Mouse (Mus musculus) stomach, embryonic 14.5 days (tissue): ENCODE measurements around the gene Hmgxb4. TPM values are rescaled to one million over a fixed set of nuclear protein-coding genes. Genes with fewer than 3 reads are reported as not detected.
"Not testable (repeated sequence)": the region's sequence is repeated elsewhere in the genome, so short reads cannot be mapped to it uniquely, and the experiment has no call there.

Source experiments
- ATAC-seq: fragments of 200-750 bp; cut with Nextera tagmentation; 2 replicates; pipeline ENCODE4 v1.8.0; 2017; ENCODE audit warnings: low read depth, moderate TSS enrichment; ENCODE audit not compliant: insufficient number of reproducible peaks, insufficient read depth, low FRiP score
- H3K27ac ChIP-seq: fragments of 300-500 bp; sonication (generic); 2 replicates; pipeline ENCODE4 v1.5.1; 2014; ENCODE audit warnings: mild to moderate bottlenecking, low read length, moderate library complexity, mixed read lengths
- H3K27me3 ChIP-seq: fragments of 300-500 bp; sonication (generic); 2 replicates; pipeline ENCODE4 v1.6.1; 2014; ENCODE audit warnings: low read length, control low read depth, mixed read lengths; ENCODE audit not compliant: control insufficient read depth, insufficient read depth
- H3K36me3 ChIP-seq: fragments of 300-500 bp; sonication (generic); 2 replicates; pipeline ENCODE4 v1.6.1; 2014; ENCODE audit warnings: mild to moderate bottlenecking, control low read depth, low read length, moderate library complexity, mixed read lengths; ENCODE audit not compliant: control insufficient read depth, insufficient read depth
- H3K4me1 ChIP-seq: fragments of 300-500 bp; sonication (generic); 2 replicates; pipeline ENCODE4 v1.6.1; 2014; ENCODE audit warnings: low read length, control low read depth, mixed read lengths; ENCODE audit not compliant: control insufficient read depth, insufficient read depth
- H3K4me2 ChIP-seq: fragments of 300-500 bp; sonication (generic); replicated peaks from 2 replicates; pipeline ENCODE4 v1.6.1; 2014; ENCODE audit warnings: low read depth, low read length, control low read depth
- H3K4me3 ChIP-seq: fragments of 300-500 bp; sonication (generic); 2 replicates; pipeline ENCODE4 v1.5.1; 2014; ENCODE audit warnings: low read depth, low read length, control low read depth
- H3K9ac ChIP-seq: fragments of 300-500 bp; sonication (generic); replicated peaks from 2 replicates; pipeline ENCODE4 v1.6.1; 2014; ENCODE audit warnings: low read depth, mild to moderate bottlenecking, control low read depth, low read length, moderate library complexity, mixed read lengths
- H3K9me3 ChIP-seq: fragments of 300-500 bp; sonication (generic); 2 replicates; pipeline ENCODE4 v1.6.1; 2016; ENCODE audit warnings: low read depth, low read length, control low read depth; ENCODE audit not compliant: control insufficient read depth
- WGBS: fragments of 180-500 bp; shearing (Covaris S2); extraction: QIAGEN DNeasy Blood & Tissue Kit; methylation state at CpG from one replicate; pipeline ENCODE4 v1.1.7; 2014; 5-methylcytosine and 5-hydroxymethylcytosine counted together
- polyA plus RNA-seq: library from polyadenylated mRNA; unstranded; fragments of >200 nt; fragmentation: Nextera tagmentation; extraction: Ambion mirVana; gene quantifications from 2 replicates; pipeline ENCODE4 v1.2.1, GENCODE M21; 2014

Gene Hmgxb4
- 44.4 and 51.5 TPM in 2 replicates for polyA plus RNA-seq

GRCm38 (mm10) chr8:74993081-74993474 is at the start of gene Hmgxb4:
Hmgxb4 (plus strand) TSS chr8:74993356.
- no peak for ATAC-seq
- WGBS: 11% methylated on average over 8 of the region's 8 CpGs
- Histone ChIP-seq H3K4me1 (peaks cover 5% of the 10 kb centered on the region), H3K4me2 (peak within 1 kb of the TSS; percentile 44), H3K27ac (peak within 1 kb of the TSS; percentile 95), H3K27me3 (no peaks in the 10 kb centered on the region), H3K4me3 (peak within 1 kb of the TSS; percentile 83), H3K9me3 (no peaks in the 10 kb centered on the region), H3K9ac (peak within 1 kb of the TSS; percentile 84), H3K36me3 (no peaks in the 10 kb centered on the region)

- Histone ChIP-seq H3K4me2 (no peak overlapping the region), H3K9me3 (no peaks in the 10 kb centered on the region), H3K4me3 (no peak overlapping the region), H3K9ac (no peak overlapping the region), H3K4me1 (no peaks in the 10 kb centered on the region), H3K27me3 (no peaks in the 10 kb centered on the region), H3K36me3 (no peaks in the 10 kb centered on the region), H3K27ac (no peak overlapping the region)
- no peak for ATAC-seq
- WGBS: 87% methylated on average over 1 of the region's 1 CpGs
These were observed 43.7 kb upstream of the Hmgxb4 start for GRCm38 (mm10) chr8:74949445-74949844.

DNA sequence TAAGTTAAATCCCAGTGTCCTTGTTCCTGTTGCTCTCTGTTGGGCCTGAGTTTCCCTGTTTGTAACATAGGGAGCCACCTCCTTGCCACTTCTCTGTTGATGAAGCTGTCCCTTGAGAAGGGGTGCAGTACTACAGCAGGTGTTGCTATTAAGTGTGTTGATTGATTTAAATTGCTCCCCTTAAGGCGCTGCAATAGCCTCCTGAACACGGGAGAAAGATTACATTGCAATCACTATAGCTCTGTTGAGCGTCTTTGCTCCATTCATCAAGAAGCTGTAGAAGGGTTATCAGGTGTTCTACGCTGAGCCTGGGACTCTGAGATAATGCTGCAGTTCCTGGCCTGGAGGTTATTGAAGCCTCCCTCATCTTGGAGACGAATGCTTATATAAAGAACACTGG is 29.2 kb upstream of the Hmgxb4 start:
- Histone ChIP-seq H3K4me3 (no peak overlapping the region), H3K36me3 (no peaks in the 10 kb centered on the region), H3K27ac (no peak overlapping the region), H3K9me3 (no peaks in the 10 kb centered on the region), H3K4me2 (no peak overlapping the region), H3K4me1 (no peaks in the 10 kb centered on the region), H3K27me3 (no peaks in the 10 kb centered on the region), H3K9ac (no peak overlapping the region)
- ATAC-seq: no peak
- 50% methylated on average over 5 of the region's 5 CpGs for WGBS

GRCm38 (mm10) chr8:74970286-74970685 is 22.9 kb upstream of the Hmgxb4 start:
- H3K27ac ChIP-seq, H3K36me3 ChIP-seq, ATAC-seq, H3K4me3 ChIP-seq, H3K27me3 ChIP-seq, H3K4me2 ChIP-seq, H3K9ac ChIP-seq, H3K9me3 ChIP-seq, H3K4me1 ChIP-seq: not testable (repeated sequence)
- WGBS: 90% methylated on average over 3 of the region's 3 CpGs

- ATAC-seq: no peak
- Histone ChIP-seq H3K9me3 (no peaks in the 10 kb centered on the region), H3K27ac (no peak overlapping the region), H3K4me1 (no peaks in the 10 kb centered on the region), H3K9ac (no peak overlapping the region), H3K4me3 (no peak overlapping the region), H3K27me3 (no peaks in the 10 kb centered on the region), H3K4me2 (no peak overlapping the region), H3K36me3 (no peaks in the 10 kb centered on the region)
- WGBS: 76% methylated on average over 4 of the region's 4 CpGs
These were observed 21.5 kb upstream of the Hmgxb4 start for GRCm38 (mm10) chr8:74971636-74972035.

- 78% methylated on average over 7 of the region's 7 CpGs for WGBS
These were observed 20.8 kb upstream of the Hmgxb4 start for GRCm38 (mm10) chr8:74972322-74972883.

GRCm38 (mm10) chr8:74973121-74973869 is 19.9 kb upstream of the Hmgxb4 start:
- Histone ChIP-seq H3K9ac (no peak overlapping the region), H3K4me3 (no peak overlapping the region), H3K27ac (no peak overlapping the region), H3K36me3 (no peaks in the 10 kb centered on the region), H3K9me3 (no peaks in the 10 kb centered on the region), H3K4me2 (no peak overlapping the region), H3K27me3 (no peaks in the 10 kb centered on the region), H3K4me1 (no peaks in the 10 kb centered on the region)
- ATAC-seq: no peak
- WGBS: 74% methylated on average over 8 of the region's 8 CpGs

More at GRCm38 (mm10) chr8:74972322-74972883, 20.8 kb upstream of the Hmgxb4 start:
- Histone ChIP-seq H3K27me3 (no peaks in the 10 kb centered on the region), H3K9me3 (no peaks in the 10 kb centered on the region), H3K27ac (no peak overlapping the region), H3K4me3 (no peak overlapping the region), H3K36me3 (no peaks in the 10 kb centered on the region), H3K9ac (no peak overlapping the region), H3K4me2 (no peak overlapping the region), H3K4me1 (no peaks in the 10 kb centered on the region)
- no peak for ATAC-seq

DNA sequence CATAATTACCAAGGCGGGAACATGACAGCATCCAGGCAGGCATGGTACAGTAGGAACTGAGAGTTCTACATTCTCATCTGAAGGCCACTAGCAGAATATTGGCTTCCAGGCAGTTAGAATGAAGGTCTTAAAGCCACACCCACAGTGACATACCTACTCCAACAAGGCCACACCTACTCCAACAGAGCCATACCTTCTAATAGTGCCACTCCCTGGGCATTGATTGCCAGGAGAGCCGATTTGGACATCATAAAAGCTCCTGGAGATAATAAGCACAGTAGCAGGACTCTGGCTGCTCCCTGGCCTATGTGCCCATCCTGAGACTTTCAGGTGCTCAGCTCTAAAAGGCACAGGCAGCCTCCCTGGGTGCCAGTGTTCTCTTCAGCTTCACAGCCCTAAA is 19.3 kb upstream of the Hmgxb4 start:
- no peak overlapping the region for H3K9ac ChIP-seq
- H3K27ac ChIP-seq: no peak overlapping the region
- no peak for ATAC-seq
- no peak overlapping the region for H3K4me3 ChIP-seq
- no peaks in the 10 kb centered on the region for H3K4me1 ChIP-seq
- no peaks in the 10 kb centered on the region for H3K9me3 ChIP-seq
- WGBS: 80% methylated on average over 2 of the region's 2 CpGs
- H3K4me2 ChIP-seq: no peak overlapping the region
- no peaks in the 10 kb centered on the region for H3K27me3 ChIP-seq
- H3K36me3 ChIP-seq: no peaks in the 10 kb centered on the region
